Mouse (Mus musculus) CH12.LX (cell line): Measurements from ENCODE around the gene Rab40c. TPM values are rescaled to one million over a fixed set of nuclear protein-coding genes. Genes with fewer than 3 reads are reported as not detected.
A peak's percentile ranks its signal among the peaks of the same experiment; 100 is the strongest.
"Not testable (repeated sequence)": the region's sequence is repeated elsewhere in the genome, so short reads cannot be mapped to it uniquely, and the experiment has no call there.

Source experiments
- DNase-seq: peaks from one replicate; pipeline ENCODE4 v3.0.0-alpha.2; 2013; ENCODE audit errors: extremely low read depth
- H3K27ac ChIP-seq: 2 replicates; pipeline ENCODE4 v1.5.1; 2012; ENCODE audit warnings: low read depth, mild to moderate bottlenecking, control low read depth, moderate library complexity; ENCODE audit not compliant: insufficient read depth
- H3K27me3 ChIP-seq: replicated peaks from 2 replicates; pipeline ENCODE3; 2012; ENCODE audit warnings: inconsistent platforms
- H3K36me3 ChIP-seq, 2 experiments: replicated peaks in 1 of 2; 2 replicates each; pipeline versions ENCODE3 to v1.6.1; 2012; ENCODE audit warnings: inconsistent platforms in 1 of 2, low read length in 1 of 2, mild to moderate bottlenecking in 1 of 2, mixed read lengths in 1 of 2, moderate library complexity in 1 of 2; ENCODE audit not compliant: control insufficient read depth in 1 of 2, insufficient read depth in 1 of 2
- H3K4me1 ChIP-seq, 2 experiments: 2 replicates each; pipeline ENCODE4 v1.6.1; 2012; ENCODE audit warnings: inconsistent platforms in 1 of 2, moderate library complexity in 1 of 2; ENCODE audit not compliant: insufficient read depth in 2 of 2, control insufficient read depth in 1 of 2
- H3K4me2 ChIP-seq: 2 replicates; pipeline ENCODE4 v1.6.1; 2012; ENCODE audit warnings: low read depth, mild to moderate bottlenecking, control low read depth; ENCODE audit not compliant: poor library complexity, insufficient read depth, severe bottlenecking
- H3K4me3 ChIP-seq, 3 experiments: fragments of 150-350 bp in 1 of 3; sonication (generic) in 1 of 3; replicated peaks in 1 of 3; 2 replicates each; pipeline versions ENCODE3 to v1.5.1; 2011 to 2012; ENCODE audit warnings: low read depth in 2 of 3, low read length in 2 of 3, mild to moderate bottlenecking in 2 of 3, moderate library complexity in 2 of 3, control low read depth in 1 of 3, improper control_type of control experiment in 1 of 3, inconsistent platforms in 1 of 3, mixed read lengths in 1 of 3; ENCODE audit not compliant: poor library complexity in 1 of 3
- H3K79me2 ChIP-seq: replicated peaks from 2 replicates; pipeline ENCODE4 v1.6.1; 2012; ENCODE audit warnings: mild to moderate bottlenecking, moderate library complexity; ENCODE audit not compliant: control insufficient read depth, poor library complexity, insufficient read depth, severe bottlenecking; ENCODE audit errors: extremely low read depth
- H3K9ac ChIP-seq: 2 replicates; pipeline ENCODE4 v1.6.1; 2012; ENCODE audit warnings: low read depth, mild to moderate bottlenecking, control low read depth, moderate library complexity; ENCODE audit not compliant: insufficient read depth
- H3K9me3 ChIP-seq: replicated peaks from 2 replicates; pipeline ENCODE3; 2012; ENCODE audit warnings: low read length, inconsistent platforms, mixed read lengths
- ELF1 ChIP-seq: IDR thresholded peaks from 2 replicates; pipeline ENCODE4 v1.6.1; 2014; ENCODE audit warnings: low read depth, mild to moderate bottlenecking, inconsistent platforms, low read length, improper control_type of control experiment
- GABPA ChIP-seq: IDR thresholded peaks from 2 replicates; pipeline ENCODE4 v1.6.1; 2012; ENCODE audit warnings: low read depth, low read length, improper control_type of control experiment, inconsistent platforms; ENCODE audit not compliant: insufficient replicate concordance
- JUND ChIP-seq: conservative IDR thresholded peaks from 2 replicates; pipeline ENCODE4 v1.6.1; 2011; ENCODE audit warnings: low read depth, low read length, improper control_type of control experiment
- NRF1 ChIP-seq: IDR thresholded peaks from 2 replicates; pipeline ENCODE4 v1.6.1; 2014; ENCODE audit warnings: low read depth, mild to moderate bottlenecking, inconsistent platforms, low read length, improper control_type of control experiment, moderate library complexity
- POLR2A ChIP-seq: IDR thresholded peaks from 2 replicates; pipeline ENCODE4 v1.6.1; 2011; ENCODE audit warnings: low read depth, mild to moderate bottlenecking, improper control_type of control experiment, low read length
- SIN3A ChIP-seq: IDR thresholded peaks from 2 replicates; pipeline ENCODE4 v1.6.1; 2012; ENCODE audit warnings: low read length, improper control_type of control experiment, inconsistent platforms
- ZMIZ1 ChIP-seq: IDR thresholded peaks from 2 replicates; pipeline ENCODE4 v1.6.1; 2012; ENCODE audit warnings: low read depth, mild to moderate bottlenecking, inconsistent platforms, low read length, improper control_type of control experiment
- dilution Hi-C: fragments of 300-500 bp; cut with MboI; formaldehyde crosslinking; loops from 2 replicates; pipeline ENCODE4 v1.14.3; 2020; ENCODE audit warnings: low sequenced_read_pairs; ENCODE audit not compliant: extremely low pct_unique_long_range_greater_than_20kb, extremely low pct_ligation_motif_present
- in situ Hi-C: fragments of 300-500 bp; cut with MboI; formaldehyde crosslinking; loops from 3 replicates; pipeline ENCODE4 v1.14.3; 2019; ENCODE audit warnings: low sequenced_read_pairs, low pct_ligation_motif_present, low pct_unique_long_range_greater_than_20kb, mixed read lengths
- polyA plus RNA-seq: library from polyadenylated mRNA; unstranded; fragments of >175 nt; gene quantifications from 2 replicates; pipeline ENCODE4 v1.2.1, GENCODE M21; 2012; ENCODE audit warnings: low read depth; ENCODE audit not compliant: insufficient read length
- total RNA-seq, 2 experiments: library from RNA; depleted of rRNA; stranded (reverse); fragments of 300-350 nt in 1 of 2; fragments of >200 nt in 1 of 2; gene quantifications; 2 replicates each; pipeline ENCODE4 v1.2.3; 2012 to 2014

Rab40c gene
- total and polyA plus RNA-seq, 3 experiments = 8.0 to 14.4 (median 9.2) TPM

- in situ Hi-C loops, H3K27ac ChIP-seq, dilution Hi-C loops, H3K79me2 ChIP-seq, H3K4me2 ChIP-seq, H3K9me3 ChIP-seq, DNase-seq, H3K4me3 ChIP-seq, H3K9ac ChIP-seq, H3K36me3 ChIP-seq: not testable (repeated sequence)
- H3K27me3 ChIP-seq = peaks cover 47% of the 10 kb centered on the region
- H3K4me1 ChIP-seq = peaks cover 9 to 29% of the 10 kb centered on the region in 2 experiments
Measured at GRCm38 (mm10) chr17:25871566-25871965, 48.0 kb downstream of the Rab40c start.

DNA sequence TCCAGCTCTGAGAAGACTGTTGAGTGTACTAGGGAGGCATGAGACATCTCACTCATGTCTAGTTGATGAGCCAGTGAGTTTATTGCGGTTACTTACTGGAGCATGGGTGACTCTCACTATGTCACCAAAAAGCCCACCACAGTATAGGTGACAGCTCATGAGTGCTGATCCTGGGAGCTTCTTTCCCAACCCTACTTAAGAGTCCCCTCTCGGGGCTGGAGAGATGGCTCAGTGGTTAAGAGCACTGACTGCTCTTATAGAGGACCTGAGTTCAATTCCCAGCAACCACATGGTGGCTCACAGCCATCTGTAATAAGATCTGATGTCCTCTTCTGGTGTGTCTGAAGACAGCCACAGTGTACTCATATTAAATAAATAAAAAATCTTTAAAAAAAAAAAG lies 49.6 kb downstream of the Rab40c start:
- Histone ChIP-seq H3K36me3 (no peaks in the 10 kb centered on the region), H3K4me2 (no peak overlapping the region)
- no peak for TF ChIP-seq GABPA
- TF ChIP-seq, all 38 proteins: peak for 0
- Histone ChIP-seq H3K4me3 (no peak overlapping the region), H3K79me2 (no peaks in the 10 kb centered on the region), H3K9ac (no peak overlapping the region), H3K9me3 (no peaks in the 10 kb centered on the region), H3K27me3 (peaks cover 60% of the 10 kb centered on the region), H3K4me1 (peaks cover 6 to 21% of the 10 kb centered on the region in 2 experiments; a peak in 3 of 4 replicates), H3K27ac (no peak overlapping the region)
- dilution Hi-C loops = no loop called here
- no peak for DNase-seq
- in situ Hi-C loops = no loop called here

DNA sequence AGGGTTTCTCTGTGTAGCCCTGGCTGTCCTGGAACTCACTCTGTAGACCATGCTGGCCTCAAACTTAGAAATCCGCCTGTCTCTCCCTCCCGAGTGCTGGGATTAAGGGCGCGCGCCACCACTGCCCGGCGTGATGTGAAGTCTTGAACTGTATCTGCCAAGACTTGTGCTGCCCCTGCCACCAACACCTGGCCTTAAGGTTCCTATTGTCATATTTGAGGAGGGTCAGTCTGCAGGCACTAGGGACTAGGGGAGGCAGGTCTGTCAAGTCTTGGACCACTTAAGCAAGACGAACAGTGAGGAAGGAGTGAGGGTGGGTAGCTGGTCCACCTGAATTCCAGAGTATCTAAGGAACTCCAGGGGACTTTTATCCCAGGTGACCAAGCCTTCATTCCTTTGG lies 50.0 kb downstream of the Rab40c start:
- Histone ChIP-seq H3K9ac (no peak overlapping the region), H3K79me2 (no peaks in the 10 kb centered on the region), H3K4me1 (peaks cover 6 to 21% of the 10 kb centered on the region in 2 experiments; a peak in 3 of 4 replicates), H3K9me3 (no peaks in the 10 kb centered on the region), H3K27me3 (peaks cover 63% of the 10 kb centered on the region), H3K4me3 (no peak overlapping the region), H3K4me2 (no peak overlapping the region)
- dilution Hi-C loops = no loop called here
- DNase-seq = no peak
- TF ChIP-seq ZMIZ1 = no peak
- no peak for TF ChIP-seq JUND
- no peak for TF ChIP-seq NRF1
- no peak for TF ChIP-seq POLR2A
- TF ChIP-seq, all 38 proteins: peak for 0
- in situ Hi-C loops = no loop called here
- Histone ChIP-seq H3K36me3 (no peaks in the 10 kb centered on the region), H3K27ac (no peak overlapping the region)

GRCm38 (mm10) chr17:25868601-25869191 lies 50.8 kb downstream of the Rab40c start, which contains the start of gene Mcrip2:
TSS of gene Mcrip2 (minus strand) at chr17:25868764.
- H3K9me3 ChIP-seq = no peaks in the 10 kb centered on the region
- H3K4me2 ChIP-seq = peak within 1 kb of the TSS; percentile 79
- H3K9ac ChIP-seq = peak within 1 kb of the TSS; percentile 28; the same call in 1 of the 2 replicates
- no peak within 1 kb of the TSS for H3K27ac ChIP-seq
- H3K4me1 ChIP-seq = peaks cover 4 to 15% of the 10 kb centered on the region in 2 experiments; a peak in 2 of 4 replicates
- TF ChIP-seq ELF1 (no peak), POLR2A (peak; percentile 59; the same call in 1 of the 2 replicates), SIN3A (peak; percentile 73; the same call in 1 of the 2 replicates)
- no peaks in the 10 kb centered on the region for H3K79me2 ChIP-seq
- H3K36me3 ChIP-seq = no peaks in the 10 kb centered on the region
- no peak for DNase-seq
- peak within 1 kb of the TSS; percentile 49 to 76 (median 51) for H3K4me3 ChIP-seq
- dilution Hi-C loops = no loop called here
- peaks cover 63% of the 10 kb centered on the region for H3K27me3 ChIP-seq
- in situ Hi-C loops = no loop called here
